Mouse (Mus musculus) hindbrain, embryonic 12.5 days (tissue): ENCODE measurements around the gene Olfr1375. TPM values are rescaled to one million over a fixed set of nuclear protein-coding genes. Genes with fewer than 3 reads are reported as not detected.
"Not testable (repeated sequence)": the region's sequence is repeated elsewhere in the genome, so short reads cannot be mapped to it uniquely, and the experiment has no call there.

Source experiments
- ATAC-seq: fragments of 200-750 bp; cut with Nextera tagmentation; 2 replicates; pipeline ENCODE4 v1.8.0; 2017; ENCODE audit warnings: moderate TSS enrichment; ENCODE audit not compliant: low FRiP score
- H3K27ac ChIP-seq: fragments of 300-500 bp; sonication (generic); 2 replicates; pipeline ENCODE4 v1.5.1; 2016; ENCODE audit warnings: mild to moderate bottlenecking
- H3K27me3 ChIP-seq: fragments of 300-500 bp; sonication (generic); 2 replicates; pipeline ENCODE4 v1.6.1; 2016; ENCODE audit warnings: mild to moderate bottlenecking
- H3K36me3 ChIP-seq: fragments of 300-500 bp; sonication (generic); 2 replicates; pipeline ENCODE4 v1.6.1; 2016; ENCODE audit warnings: mild to moderate bottlenecking
- H3K4me1 ChIP-seq: fragments of 300-500 bp; sonication (generic); 2 replicates; pipeline ENCODE4 v1.6.1; 2016
- H3K4me2 ChIP-seq: fragments of 300-500 bp; sonication (generic); replicated peaks from 2 replicates; pipeline ENCODE4 v1.6.1; 2016; ENCODE audit warnings: mild to moderate bottlenecking
- H3K4me3 ChIP-seq: fragments of 300-500 bp; sonication (generic); 2 replicates; pipeline ENCODE4 v1.5.1; 2016; ENCODE audit warnings: mild to moderate bottlenecking
- H3K9ac ChIP-seq: fragments of 300-500 bp; sonication (generic); 2 replicates; pipeline ENCODE4 v1.6.1; 2016; ENCODE audit warnings: mild to moderate bottlenecking, moderate library complexity
- H3K9me3 ChIP-seq: fragments of 300-500 bp; sonication (generic); replicated peaks from 2 replicates; pipeline ENCODE4 v1.6.1; 2016; ENCODE audit warnings: mild to moderate bottlenecking
- WGBS: fragments of 180-500 bp; shearing (Covaris S2); methylation state at CpG from one replicate; pipeline ENCODE4 v1.1.7; 2016; 5-methylcytosine and 5-hydroxymethylcytosine counted together
- polyA plus RNA-seq: library from polyadenylated mRNA; unstranded; fragments of >200 nt; fragmentation: Nextera tagmentation; extraction: Ambion mirVana; gene quantifications from 2 replicates; pipeline ENCODE4 v1.2.1, GENCODE M21; 2016

Gene Olfr1375
- polyA plus RNA-seq = not detected in 2 replicates

GRCm38 (mm10) chr11:51047809-51048208, at the start of gene Olfr1375:
Olfr1375 (plus strand) TSS chr11:51048109.
- H3K27ac ChIP-seq, H3K4me3 ChIP-seq, ATAC-seq, H3K4me2 ChIP-seq, H3K36me3 ChIP-seq, H3K27me3 ChIP-seq, H3K4me1 ChIP-seq, H3K9ac ChIP-seq, H3K9me3 ChIP-seq: not testable (repeated sequence)
- 82% methylated on average over 3 of the region's 3 CpGs for WGBS

DNA sequence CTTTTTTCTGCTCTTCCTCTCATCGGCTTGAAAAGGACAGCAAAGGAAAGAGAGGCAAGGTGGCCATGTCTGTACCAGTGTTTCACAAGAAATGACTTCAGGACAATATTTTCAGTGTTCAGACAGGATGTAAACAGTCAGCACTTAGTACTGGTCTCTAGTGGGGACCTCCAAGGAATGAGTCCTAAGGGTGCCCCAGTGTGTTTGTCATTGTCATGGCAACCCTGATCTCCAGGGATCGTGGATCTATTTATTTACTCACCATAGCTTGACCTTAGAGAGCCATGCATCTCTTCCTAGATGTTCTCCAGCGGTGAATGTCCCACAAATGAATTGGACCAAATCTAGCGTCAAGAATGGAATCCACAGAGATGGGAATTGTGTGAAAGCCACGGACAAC, 44.6 kb upstream of the Olfr1375 start, which contains the start of gene Olfr51:
Gene Olfr51, plus strand, starts transcription at position 301 of the 400 bp plus-strand sequence.
- Histone ChIP-seq H3K4me2 (no peak within 1 kb of the TSS), H3K9ac (no peak within 1 kb of the TSS), H3K4me3 (no peak within 1 kb of the TSS), H3K9me3 (no peaks in the 10 kb centered on the region), H3K27ac (no peak within 1 kb of the TSS), H3K36me3 (no peaks in the 10 kb centered on the region), H3K4me1 (no peaks in the 10 kb centered on the region), H3K27me3 (no peaks in the 10 kb centered on the region)
- ATAC-seq = no peak
- 75% methylated on average over 5 of the region's 5 CpGs for WGBS

- H3K36me3 ChIP-seq = no peaks in the 10 kb centered on the region
- no peaks in the 10 kb centered on the region for H3K27me3 ChIP-seq
- no peak overlapping the region for H3K27ac ChIP-seq
- WGBS = 85% methylated on average over 5 of the region's 5 CpGs
- no peak overlapping the region for H3K9ac ChIP-seq
- no peak overlapping the region for H3K4me2 ChIP-seq
- ATAC-seq = no peak
- no peaks in the 10 kb centered on the region for H3K4me1 ChIP-seq
- no peak overlapping the region for H3K4me3 ChIP-seq
- no peaks in the 10 kb centered on the region for H3K9me3 ChIP-seq
Measured at GRCm38 (mm10) chr11:51011821-51012220, 36.1 kb upstream of the Olfr1375 start.

DNA sequence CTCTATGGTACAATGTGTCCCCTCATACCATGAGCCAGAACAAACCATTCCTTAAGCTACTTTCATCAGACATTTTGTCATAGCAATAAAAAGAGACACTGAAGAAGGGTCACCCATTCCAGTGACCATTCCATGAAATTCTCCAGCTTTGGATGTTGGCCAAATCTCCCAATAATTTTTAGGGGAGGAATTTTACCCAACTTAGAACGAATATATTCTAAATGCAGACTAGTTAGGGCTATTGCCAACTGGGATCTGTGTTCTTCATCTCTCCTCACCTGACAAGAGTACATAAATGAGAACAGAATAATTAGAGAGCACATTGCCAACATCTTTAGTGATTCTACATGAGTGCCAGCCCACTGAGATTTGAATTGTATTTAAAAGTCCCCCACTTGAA, 34.0 kb upstream of the Olfr1375 start, which contains the start of gene Olfr54:
Gene Olfr54, plus strand, starts transcription at position 301 of the 400 bp plus-strand sequence.
- WGBS = 75% methylated on average over 1 of the region's 1 CpGs
- H3K4me1 ChIP-seq = no peaks in the 10 kb centered on the region
- H3K27me3 ChIP-seq = no peaks in the 10 kb centered on the region
- H3K4me3 ChIP-seq = no peak within 1 kb of the TSS
- no peak for ATAC-seq
- no peak within 1 kb of the TSS for H3K4me2 ChIP-seq
- H3K9ac ChIP-seq = no peak within 1 kb of the TSS
- H3K36me3 ChIP-seq = no peaks in the 10 kb centered on the region
- H3K9me3 ChIP-seq = no peaks in the 10 kb centered on the region
- H3K27ac ChIP-seq = no peak within 1 kb of the TSS

GRCm38 (mm10) chr11:51016341-51016740, 31.6 kb upstream of the Olfr1375 start:
- no peaks in the 10 kb centered on the region for H3K36me3 ChIP-seq
- no peaks in the 10 kb centered on the region for H3K9me3 ChIP-seq
- no peaks in the 10 kb centered on the region for H3K4me1 ChIP-seq
- no peak overlapping the region for H3K4me3 ChIP-seq
- H3K9ac ChIP-seq = no peak overlapping the region
- 70% methylated on average over 2 of the region's 2 CpGs for WGBS
- H3K4me2 ChIP-seq = no peak overlapping the region
- H3K27me3 ChIP-seq = no peaks in the 10 kb centered on the region
- no peak overlapping the region for H3K27ac ChIP-seq
- ATAC-seq = no peak

GRCm38 (mm10) chr11:51026811-51027210, 21.1 kb upstream of the Olfr1375 start:
- H3K4me2 ChIP-seq, H3K4me1 ChIP-seq, ATAC-seq, H3K36me3 ChIP-seq, H3K9me3 ChIP-seq, H3K27me3 ChIP-seq, H3K9ac ChIP-seq, H3K27ac ChIP-seq, H3K4me3 ChIP-seq: not testable (repeated sequence)
- WGBS = 94% methylated on average over 11 of the region's 11 CpGs

DNA sequence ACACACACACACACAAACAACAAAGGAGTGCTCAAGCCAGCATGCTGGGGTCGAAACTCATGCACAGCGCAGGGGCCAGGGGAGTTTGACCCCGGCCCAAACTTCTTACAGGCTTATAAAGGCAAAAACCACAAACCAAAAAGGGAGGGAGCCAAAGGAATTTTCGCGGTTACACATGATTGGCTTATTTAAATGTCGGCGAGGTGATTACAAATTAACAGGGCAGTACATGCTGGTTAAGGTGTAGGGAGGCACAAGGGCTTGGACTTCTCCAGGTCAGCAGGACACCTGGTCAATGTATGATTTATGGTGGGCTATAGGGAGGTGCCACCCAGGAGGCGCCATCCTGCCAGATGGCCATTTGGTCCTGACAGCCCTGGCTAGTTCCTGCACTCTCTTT, 18.5 kb upstream of the Olfr1375 start:
- H3K4me2 ChIP-seq, H3K9me3 ChIP-seq, ATAC-seq, H3K27me3 ChIP-seq, H3K27ac ChIP-seq, H3K4me3 ChIP-seq, H3K36me3 ChIP-seq, H3K4me1 ChIP-seq, H3K9ac ChIP-seq: not testable (repeated sequence)
- WGBS = 72% methylated on average over 8 of the region's 8 CpGs

- 78% methylated on average over 2 of the region's 2 CpGs for WGBS
- H3K27me3 ChIP-seq = no peaks in the 10 kb centered on the region
- no peak for ATAC-seq
- H3K27ac ChIP-seq = no peak overlapping the region
- H3K4me2 ChIP-seq = no peak overlapping the region
- H3K4me1 ChIP-seq = no peaks in the 10 kb centered on the region
- no peak overlapping the region for H3K4me3 ChIP-seq
- H3K9ac ChIP-seq = no peak overlapping the region
- H3K36me3 ChIP-seq = no peaks in the 10 kb centered on the region
- no peaks in the 10 kb centered on the region for H3K9me3 ChIP-seq
Measured at GRCm38 (mm10) chr11:51030225-51030624, 17.7 kb upstream of the Olfr1375 start.

- no peak for ATAC-seq
- H3K4me3 ChIP-seq = no peak overlapping the region
- 38% methylated on average over 1 of the region's 1 CpGs for WGBS
- no peak overlapping the region for H3K4me2 ChIP-seq
- no peak overlapping the region for H3K9ac ChIP-seq
- no peaks in the 10 kb centered on the region for H3K9me3 ChIP-seq
- no peaks in the 10 kb centered on the region for H3K27me3 ChIP-seq
- H3K36me3 ChIP-seq = no peaks in the 10 kb centered on the region
- H3K27ac ChIP-seq = no peak overlapping the region
- H3K4me1 ChIP-seq = no peaks in the 10 kb centered on the region
Measured at GRCm38 (mm10) chr11:51032851-51033250, 15.1 kb upstream of the Olfr1375 start.

GRCm38 (mm10) chr11:51034141-51034540, 13.8 kb upstream of the Olfr1375 start:
- not testable (repeated sequence) for H3K36me3 ChIP-seq, H3K9me3 ChIP-seq, H3K4me2 ChIP-seq, ATAC-seq, H3K4me1 ChIP-seq, H3K9ac ChIP-seq, H3K27me3 ChIP-seq, H3K27ac ChIP-seq, H3K4me3 ChIP-seq

- 89% methylated on average over 2 of the region's 2 CpGs for WGBS
- no peak for ATAC-seq
- Histone ChIP-seq H3K27me3 (no peaks in the 10 kb centered on the region), H3K4me1 (no peaks in the 10 kb centered on the region), H3K9ac (no peak overlapping the region), H3K27ac (no peak overlapping the region), H3K36me3 (no peaks in the 10 kb centered on the region), H3K9me3 (no peaks in the 10 kb centered on the region), H3K4me3 (no peak overlapping the region), H3K4me2 (no peak overlapping the region)
Measured at GRCm38 (mm10) chr11:51035951-51036350, 12.0 kb upstream of the Olfr1375 start.

- not testable (repeated sequence) for H3K9ac ChIP-seq, H3K4me2 ChIP-seq, H3K4me3 ChIP-seq, H3K36me3 ChIP-seq, ATAC-seq, H3K4me1 ChIP-seq, H3K9me3 ChIP-seq, H3K27ac ChIP-seq, H3K27me3 ChIP-seq
- WGBS = 74% methylated on average over 3 of the region's 3 CpGs
Measured at GRCm38 (mm10) chr11:51044776-51045175, 3.1 kb upstream of the Olfr1375 start.

GRCm38 (mm10) chr11:51051678-51052077, 3.8 kb downstream of the Olfr1375 start:
- Histone ChIP-seq H3K4me1 (no peaks in the 10 kb centered on the region), H3K36me3 (no peaks in the 10 kb centered on the region), H3K27ac (no peak overlapping the region), H3K9ac (no peak overlapping the region), H3K4me3 (no peak overlapping the region), H3K9me3 (no peaks in the 10 kb centered on the region), H3K4me2 (no peak overlapping the region), H3K27me3 (no peaks in the 10 kb centered on the region)
- ATAC-seq = no peak
- WGBS = 67% methylated on average over 2 of the region's 2 CpGs
